Mouse (Mus musculus) mesoderm, embryonic 11.5 days (tissue): ENCODE data around the gene Pde3a.

Experiments
- DNase-seq: peaks from one replicate; pipeline ENCODE4 v3.0.0-alpha.2; 2012; ENCODE audit warnings: low read depth, low spot score

Pde3a gene

GRCm38 (mm10) chr6:141248691-141249584 lies at the start of gene Pde3a:
Gene Pde3a, plus strand, starts transcription at chr6:141249269.
- no peak for DNase-seq

GRCm38 (mm10) chr6:141200173-141200615 lies 48.9 kb upstream of the Pde3a start:
- no peak for DNase-seq

GRCm38 (mm10) chr6:141207531-141207930 lies 41.5 kb upstream of the Pde3a start:
- no peak for DNase-seq

GRCm38 (mm10) chr6:141208283-141208872 lies 40.7 kb upstream of the Pde3a start:
- DNase-seq: no peak

GRCm38 (mm10) chr6:141210021-141210420 lies 39.0 kb upstream of the Pde3a start:
- no peak for DNase-seq

GRCm38 (mm10) chr6:141221081-141221480 lies 28.0 kb upstream of the Pde3a start:
- DNase-seq: no peak

- DNase-seq: no peak
Observed at GRCm38 (mm10) chr6:141226851-141227657, 22.0 kb upstream of the Pde3a start.

- no peak for DNase-seq
Observed at GRCm38 (mm10) chr6:141227658-141228005, 21.4 kb upstream of the Pde3a start.

- no peak for DNase-seq
Observed at GRCm38 (mm10) chr6:141232756-141233382, 16.2 kb upstream of the Pde3a start.

- DNase-seq: no peak
Observed at GRCm38 (mm10) chr6:141241809-141242208, 7.3 kb upstream of the Pde3a start.

- no peak for DNase-seq
Observed at GRCm38 (mm10) chr6:141245089-141245488, 4.0 kb upstream of the Pde3a start.

- no peak for DNase-seq
Observed at GRCm38 (mm10) chr6:141246391-141246790, 2.7 kb upstream of the Pde3a start.

- DNase-seq: no peak
Observed at GRCm38 (mm10) chr6:141248081-141248480, 988 bp upstream of the Pde3a start.

- peak; percentile 60 for DNase-seq
Observed at GRCm38 (mm10) chr6:141249585-141250295, 671 bp downstream of the Pde3a start.

GRCm38 (mm10) chr6:141250296-141250629 lies 1.2 kb downstream of the Pde3a start:
- no peak for DNase-seq

- no peak for DNase-seq
Observed at GRCm38 (mm10) chr6:141250984-141251383, 1.9 kb downstream of the Pde3a start.

GRCm38 (mm10) chr6:141252520-141252919 lies 3.5 kb downstream of the Pde3a start:
- DNase-seq: no peak

- no peak for DNase-seq
Observed at GRCm38 (mm10) chr6:141254956-141255355, 5.9 kb downstream of the Pde3a start.

GRCm38 (mm10) chr6:141256896-141257295 lies 7.8 kb downstream of the Pde3a start:
- DNase-seq: no peak

- no peak for DNase-seq
Observed at GRCm38 (mm10) chr6:141257434-141258202, 8.5 kb downstream of the Pde3a start.
